Mouse (Mus musculus): ENCODE data around the gene Kcne2. TPM values are rescaled to one million over a fixed set of nuclear protein-coding genes. Genes with fewer than 3 reads are reported as not detected.

Gene Kcne2
- not detected in 2 replicates for total RNA-seq (2023)

GRCm38 (mm10) chr16:92292101-92292500 lies at the start of gene Kcne2:
TSS of gene Kcne2 (plus strand) at chr16:92292389.

GRCm38 (mm10) chr16:92300649-92301411 lies 8.6 kb downstream of the Kcne2 start, which contains the start of gene Smim11:
TSS of gene Smim11 (plus strand) at chr16:92301286.

GRCm38 (mm10) chr16:92321341-92321740 lies 29.2 kb downstream of the Kcne2 start, which contains the start of gene Fam243:
TSS of gene Fam243 (minus strand) at chr16:92321441.

Other genes with a start within 250 kb of the Kcne2 start
- 2.1 and 3.0 TPM in 2 replicates for gene Mrps6, start 234.1 kb upstream of the Kcne2 start, total RNA-seq (2023)
- gene Gm49711, start 234.1 kb upstream of the Kcne2 start, total RNA-seq (2023), result not detected in 2 replicates
- gene Slc5a3, start 234.1 kb upstream of the Kcne2 start, total RNA-seq (2023), result 0.25 and 0.32 TPM in 2 replicates
- gene Smim11, start 8.9 kb downstream of the Kcne2 start, total RNA-seq (2023), result 14.2 and 14.6 TPM in 2 replicates
- not detected in 2 replicates for gene Fam243, start 29.1 kb downstream of the Kcne2 start, total RNA-seq (2023)
- not detected in 2 replicates for gene Kcne1, start 67.1 kb downstream of the Kcne2 start, total RNA-seq (2023)
- 6.0 and 6.2 TPM in 2 replicates for gene Rcan1, start 178.5 kb downstream of the Kcne2 start, total RNA-seq (2023)
- gene Clic6, start 193.3 kb downstream of the Kcne2 start, total RNA-seq (2023), result not detected in 2 replicates